Mouse (Mus musculus): ENCODE measurements around the gene Tbc1d24. TPM values are rescaled to one million over a fixed set of nuclear protein-coding genes. Genes with fewer than 3 reads are reported as not detected.
A peak's percentile ranks its signal among the peaks of the same experiment; 100 is the strongest.

Gene Tbc1d24
- polyA plus RNA-seq, 2 experiments = 5.4 to 14.1 TPM

- peak overlapping the region; percentile 97 for H3K4me2 ChIP-seq (ENCODE audit: low read depth)
- 4% methylated on average over 7 of the region's 7 CpGs for WGBS (ENCODE audit: insufficient replicate concordance)
- no peak for DNase-seq (ENCODE audit: low read depth in 3 of 3, low spot score in 3 of 3)
Measured at GRCm38 (mm10) chr17:24204846-24205245, 516 bp downstream of the Tbc1d24 start.

GRCm38 (mm10) chr17:24203611-24204534 lies 1.5 kb downstream of the Tbc1d24 start:
- Histone ChIP-seq H3K36me3 (replicated peaks; ENCODE audit: control insufficient read depth, insufficient read depth, low read depth) (no peaks in the 10 kb centered on the region; the same call in 1 of the 2 replicates), H3K27me3 (ENCODE audit: control insufficient read depth, insufficient read depth, low read length) (no peaks in the 10 kb centered on the region), H3K4me3 (ENCODE audit: insufficient read depth in 1 of 2, low read depth in 2 of 2, low read length in 2 of 2) (peak overlapping the region; percentile 67 to 70), H3K9ac (replicated peaks) (peak overlapping the region; percentile 83), H3K27ac (peak overlapping the region; percentile 92), H3K4me1 (replicated peaks; ENCODE audit: control insufficient read depth in 2 of 2, insufficient read depth in 2 of 2, low read length in 1 of 2) (peaks cover 85 to 86% of the 10 kb centered on the region in 2 experiments), H3K4me2 (ENCODE audit: low read depth) (peak overlapping the region; percentile 97), H3K9me3 (ENCODE audit: control insufficient read depth, low read length) (no peaks in the 10 kb centered on the region)
- 32% methylated on average over 3 of the region's 3 CpGs for WGBS (ENCODE audit: insufficient replicate concordance)
- ATAC-seq (ENCODE audit: insufficient read depth) = no peak
- no peak for DNase-seq (ENCODE audit: low read depth in 3 of 3, low spot score in 3 of 3)
- TF ChIP-seq EP300 (IDR thresholded peaks at IDR 0.05; ENCODE audit: low read depth) (no peak), CTCF (IDR thresholded peaks at IDR 0.05; ENCODE audit: low read depth) (no peak)

More at GRCm38 (mm10) chr17:24204846-24205245, 516 bp downstream of the Tbc1d24 start:
- H3K9ac ChIP-seq (replicated peaks) = peak overlapping the region; percentile 83
- ATAC-seq (ENCODE audit: insufficient read depth) = no peak
- H3K9me3 ChIP-seq (ENCODE audit: control insufficient read depth, low read length) = no peaks in the 10 kb centered on the region
- H3K36me3 ChIP-seq (replicated peaks; ENCODE audit: control insufficient read depth, insufficient read depth, low read depth) = no peaks in the 10 kb centered on the region; the same call in 1 of the 2 replicates
- H3K4me1 ChIP-seq (replicated peaks; ENCODE audit: control insufficient read depth in 2 of 2, insufficient read depth in 2 of 2, low read length in 1 of 2) = peaks cover 81 to 82% of the 10 kb centered on the region in 2 experiments
- no peaks in the 10 kb centered on the region for H3K27me3 ChIP-seq (ENCODE audit: control insufficient read depth, insufficient read depth, low read length)
- peak overlapping the region; percentile 67 to 70 for H3K4me3 ChIP-seq (ENCODE audit: insufficient read depth in 1 of 2, low read depth in 2 of 2, low read length in 2 of 2)
- TF ChIP-seq EP300 (IDR thresholded peaks at IDR 0.05; ENCODE audit: low read depth) = no peak
- TF ChIP-seq CTCF (IDR thresholded peaks at IDR 0.05; ENCODE audit: low read depth) = no peak
- peak overlapping the region; percentile 92 for H3K27ac ChIP-seq

GRCm38 (mm10) chr17:24203068-24203467 lies 2.3 kb downstream of the Tbc1d24 start:
- Histone ChIP-seq H3K4me2 (ENCODE audit: low read depth) (peak overlapping the region; percentile 97), H3K4me3 (ENCODE audit: insufficient read depth in 1 of 2, low read depth in 2 of 2, low read length in 2 of 2) (peak overlapping the region; percentile 46 to 67), H3K9me3 (ENCODE audit: control insufficient read depth, low read length) (no peaks in the 10 kb centered on the region), H3K27me3 (ENCODE audit: control insufficient read depth, insufficient read depth, low read length) (no peaks in the 10 kb centered on the region), H3K4me1 (replicated peaks; ENCODE audit: control insufficient read depth in 2 of 2, insufficient read depth in 2 of 2, low read length in 1 of 2) (peaks cover 86 to 87% of the 10 kb centered on the region in 2 experiments), H3K9ac (replicated peaks) (peak overlapping the region; percentile 83), H3K36me3 (replicated peaks; ENCODE audit: control insufficient read depth, insufficient read depth, low read depth) (no peaks in the 10 kb centered on the region; the same call in 1 of the 2 replicates), H3K27ac (peak overlapping the region; percentile 92)
- 10% methylated on average over 4 of the region's 4 CpGs for WGBS (ENCODE audit: insufficient replicate concordance)
- TF ChIP-seq EP300 (IDR thresholded peaks at IDR 0.05; ENCODE audit: low read depth) = peak; percentile 79
- TF ChIP-seq CTCF (IDR thresholded peaks at IDR 0.05; ENCODE audit: low read depth) = no peak
- DNase-seq (ENCODE audit: low read depth in 3 of 3, low spot score in 3 of 3) (peak; percentile 77 to 85 (median 80)), ATAC-seq (ENCODE audit: insufficient read depth) (peak; percentile 70)

- H3K4me2 ChIP-seq (ENCODE audit: low read depth) = peak overlapping the region; percentile 97
- no peaks in the 10 kb centered on the region for H3K27me3 ChIP-seq (ENCODE audit: control insufficient read depth, insufficient read depth, low read length)
- TF ChIP-seq CTCF (IDR thresholded peaks at IDR 0.05; ENCODE audit: low read depth) (no peak), EP300 (IDR thresholded peaks at IDR 0.05; ENCODE audit: low read depth) (no peak)
- H3K36me3 ChIP-seq (replicated peaks; ENCODE audit: control insufficient read depth, insufficient read depth, low read depth) = no peaks in the 10 kb centered on the region; the same call in 1 of the 2 replicates
- DNase-seq (ENCODE audit: low read depth in 3 of 3, low spot score in 3 of 3) (no peak), ATAC-seq (ENCODE audit: insufficient read depth) (no peak)
- peak overlapping the region; percentile 19; the same call in 1 of the 2 replicates for H3K9ac ChIP-seq (replicated peaks)
- no peaks in the 10 kb centered on the region for H3K9me3 ChIP-seq (ENCODE audit: control insufficient read depth, low read length)
- peaks cover 86 to 91% of the 10 kb centered on the region in 2 experiments for H3K4me1 ChIP-seq (replicated peaks; ENCODE audit: control insufficient read depth in 2 of 2, insufficient read depth in 2 of 2, low read length in 1 of 2)
- 66% methylated on average over 4 of the region's 4 CpGs for WGBS (ENCODE audit: insufficient replicate concordance)
- no peak overlapping the region for H3K4me3 ChIP-seq (ENCODE audit: insufficient read depth in 1 of 2, low read depth in 2 of 2, low read length in 2 of 2)
- H3K27ac ChIP-seq = peak overlapping the region; percentile 40
Measured at GRCm38 (mm10) chr17:24201092-24201491, 4.3 kb downstream of the Tbc1d24 start.

- Histone ChIP-seq H3K9me3 (ENCODE audit: control insufficient read depth, low read length) (no peaks in the 10 kb centered on the region), H3K4me3 (ENCODE audit: insufficient read depth in 1 of 2, low read depth in 2 of 2, low read length in 2 of 2) (no peak overlapping the region), H3K27ac (peak overlapping the region; percentile 36), H3K27me3 (ENCODE audit: control insufficient read depth, insufficient read depth, low read length) (no peaks in the 10 kb centered on the region), H3K36me3 (replicated peaks; ENCODE audit: control insufficient read depth, insufficient read depth, low read depth) (no peaks in the 10 kb centered on the region; the same call in 1 of the 2 replicates), H3K9ac (replicated peaks) (peak overlapping the region; percentile 4; the same call in 1 of the 2 replicates), H3K4me1 (replicated peaks; ENCODE audit: control insufficient read depth in 2 of 2, insufficient read depth in 2 of 2, low read length in 1 of 2) (peaks cover 83 to 87% of the 10 kb centered on the region in 2 experiments), H3K4me2 (ENCODE audit: low read depth) (peak overlapping the region; percentile 39)
- WGBS (ENCODE audit: insufficient replicate concordance) = 28% methylated on average over 4 of the region's 4 CpGs
- TF ChIP-seq CTCF (IDR thresholded peaks at IDR 0.05; ENCODE audit: low read depth) (no peak), EP300 (IDR thresholded peaks at IDR 0.05; ENCODE audit: low read depth) (no peak)
- no peak for DNase-seq (ENCODE audit: low read depth in 3 of 3, low spot score in 3 of 3)
- ATAC-seq (ENCODE audit: insufficient read depth) = 0 out of 2 replicates have a peak, but pooled peaks have one; percentile 4
Measured at GRCm38 (mm10) chr17:24199741-24200140, 5.6 kb downstream of the Tbc1d24 start.

All from liver, embryonic 14.5 days (tissue).